Mouse (Mus musculus) left cerebral cortex, postnatal 4 days (tissue): ENCODE results near the gene Tmem129. TPM values are rescaled to one million over a fixed set of nuclear protein-coding genes. Genes with fewer than 3 reads are reported as not detected.
A peak's percentile ranks its signal among the peaks of the same experiment; 100 is the strongest.

Experiments
- DNase-seq: peaks from one replicate; pipeline ENCODE4 v3.0.0-alpha.2; 2022
- intact Hi-C: fragments of 180-260 bp; cut with DNase I; formaldehyde crosslinking; loops from one replicate; pipeline ENCODE4 v1.15.1; 2025
- total RNA-seq, 2 experiments: library from RNA; stranded (reverse); gene quantifications; 2 replicates each; pipeline ENCODE4 v1.2.3; 2021

The Tmem129 gene
- total RNA-seq: 10 to 100 TPM; 15.2 to 17.6 TPM

DNA sequence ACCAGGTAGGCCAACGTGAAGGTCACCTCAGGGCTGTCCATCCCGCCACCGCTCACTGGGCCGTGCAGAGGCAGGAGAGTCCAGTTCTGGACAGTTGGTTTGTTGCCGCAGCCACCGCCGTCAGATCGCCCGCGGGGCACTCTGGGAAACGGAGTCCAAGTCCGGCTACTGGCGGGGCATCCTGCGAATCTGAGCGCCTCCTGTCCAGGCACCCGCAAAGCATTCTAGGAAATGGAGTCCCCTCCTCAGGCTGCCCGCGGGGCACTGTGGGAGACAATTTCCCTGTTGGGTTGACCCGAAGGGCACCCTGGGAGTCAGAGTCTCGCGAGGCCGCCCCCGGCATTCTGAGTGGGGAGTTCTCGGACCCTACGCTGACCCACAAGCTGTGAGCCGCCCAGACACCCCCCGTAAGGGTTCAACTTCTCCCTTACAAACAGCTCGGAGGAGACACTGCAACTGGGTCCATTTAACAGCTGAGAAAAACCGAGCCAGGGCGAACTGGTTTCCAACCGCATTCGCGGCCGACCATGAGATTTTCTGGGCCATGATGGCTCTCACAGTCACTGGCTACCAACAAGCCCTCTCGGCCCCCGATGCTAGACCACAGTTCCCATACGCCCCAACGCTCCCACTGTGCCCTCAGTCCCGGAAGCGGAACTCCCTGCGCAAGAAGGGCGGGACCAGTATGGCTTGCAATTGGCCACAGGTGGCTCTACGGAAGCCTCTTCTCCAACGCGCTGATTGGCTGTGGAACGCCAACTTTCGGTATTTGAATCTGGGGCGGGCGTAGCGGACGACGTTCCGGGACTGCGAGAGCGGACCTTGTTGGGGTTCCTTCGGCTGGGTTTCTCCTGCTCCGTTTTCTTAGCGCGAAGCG, at the start of gene Tmem129, which contains the start of gene Tacc3:
Gene Tmem129, minus strand, starts transcription at position 630 of the 877 bp plus-strand sequence.
Gene Tacc3, plus strand, starts transcription at position 342 of the 877 bp plus-strand sequence.
- peak; percentile 99 for DNase-seq
- intact Hi-C loops: no loop called here

DNA sequence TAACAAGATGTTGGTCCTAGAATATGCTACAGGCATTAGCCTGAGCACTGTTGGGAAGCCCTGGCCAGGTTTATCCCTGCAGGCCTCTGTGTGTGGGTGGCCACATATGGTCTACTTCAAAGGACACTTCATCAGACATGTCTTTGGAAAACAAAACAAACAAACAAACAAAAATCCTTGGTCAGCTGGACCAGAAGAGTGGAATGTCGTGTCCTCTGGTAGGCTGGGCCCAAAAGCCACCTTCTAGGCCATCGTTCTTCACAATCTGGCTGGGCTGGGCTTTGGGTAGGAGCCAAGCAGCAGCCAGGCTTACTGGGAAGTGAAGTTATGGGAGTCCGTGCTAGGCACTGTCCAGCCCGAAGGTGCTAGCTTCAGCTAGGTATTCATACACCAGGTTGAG, 48.9 kb upstream of the Tmem129 start:
- DNase-seq: no peak
- intact Hi-C loops: no loop called here

DNA sequence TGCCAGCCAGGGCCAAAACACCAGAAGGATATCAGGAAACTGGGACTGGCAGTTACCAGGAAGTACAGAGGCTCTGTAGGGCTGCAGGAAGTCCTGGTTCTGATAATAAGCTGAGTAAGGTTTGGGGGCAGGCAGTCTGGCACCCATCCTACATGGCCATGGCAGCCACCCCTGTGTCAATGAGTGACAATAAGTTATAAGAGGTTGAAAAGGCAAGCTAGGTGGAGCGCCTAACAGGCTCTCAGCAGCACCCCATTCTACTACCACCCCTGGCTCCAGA, 48.1 kb upstream of the Tmem129 start:
- no peak for DNase-seq

DNA sequence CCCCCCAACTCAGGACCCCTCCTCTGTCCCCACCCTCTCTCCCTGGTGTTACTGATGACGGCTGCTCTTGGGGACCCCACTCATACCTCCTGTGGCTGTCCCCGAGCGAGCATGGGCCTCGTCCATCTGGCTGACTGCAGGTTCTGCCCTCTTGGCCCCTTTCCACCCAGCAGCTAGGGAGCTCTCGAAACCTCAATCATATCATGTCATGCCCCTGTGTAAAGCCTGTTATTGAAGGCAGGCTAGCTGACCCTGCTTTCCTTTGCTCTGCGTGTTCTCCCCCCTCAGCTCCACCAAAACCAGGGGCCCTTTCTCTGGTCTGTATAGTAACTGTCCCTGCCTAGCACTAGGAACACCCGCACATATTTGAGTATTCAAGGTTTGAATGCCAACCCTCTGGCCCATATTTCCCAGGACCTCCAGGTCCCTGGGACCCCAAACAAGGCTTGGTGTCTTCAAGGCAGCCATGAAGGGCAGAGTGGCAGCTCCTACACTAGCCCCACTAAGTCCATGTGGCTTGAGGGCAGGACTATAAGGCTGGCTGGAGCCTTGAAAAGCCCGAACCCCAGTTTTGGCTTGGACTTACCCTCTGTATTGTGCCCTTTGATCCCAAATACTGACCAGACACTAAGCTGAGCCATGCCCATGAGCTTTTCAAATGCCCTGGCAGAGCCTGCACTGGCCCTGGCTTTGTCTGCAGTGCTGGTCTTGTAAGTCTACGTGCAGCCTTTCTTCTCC, 47.6 kb upstream of the Tmem129 start:
- intact Hi-C loops: no loop called here
- peak; percentile 50 for DNase-seq

More for the DNA sequence above, 48.1 kb upstream of the Tmem129 start:
- intact Hi-C loops: no loop called here

DNA sequence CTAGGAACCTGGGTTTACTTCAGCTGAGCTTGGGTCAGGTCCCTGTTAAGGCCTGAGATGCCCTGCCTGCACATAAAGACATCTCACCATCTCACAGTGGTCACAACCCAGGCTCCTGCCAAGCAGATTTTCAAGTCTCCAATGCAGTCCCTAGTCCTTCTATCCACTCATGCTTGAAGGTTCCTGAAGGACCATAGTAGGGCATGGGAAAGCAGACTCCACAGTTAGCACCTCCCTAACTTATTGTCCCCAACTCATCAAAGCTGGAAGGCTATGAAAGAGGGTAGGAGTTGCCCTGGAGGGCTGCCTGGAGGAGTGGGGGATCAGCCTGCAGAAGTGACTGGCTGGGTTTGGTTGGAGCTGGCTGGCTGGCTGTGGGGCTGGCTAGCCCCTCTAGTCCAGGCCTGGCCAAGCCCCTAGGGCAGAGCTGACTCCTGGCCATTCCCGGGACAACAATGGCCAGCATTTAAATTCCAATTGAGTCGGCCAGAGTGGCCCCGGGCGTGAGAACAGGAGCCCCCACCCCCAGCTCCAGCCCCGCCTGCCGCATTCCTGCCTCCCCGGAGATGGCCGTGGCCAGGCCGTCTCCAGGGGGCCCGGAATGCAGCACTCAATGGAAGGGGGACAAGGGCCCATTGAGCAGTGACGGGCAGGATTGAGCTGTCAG, 46.9 kb upstream of the Tmem129 start:
- intact Hi-C loops: no loop called here
- peak; percentile 69 for DNase-seq

DNA sequence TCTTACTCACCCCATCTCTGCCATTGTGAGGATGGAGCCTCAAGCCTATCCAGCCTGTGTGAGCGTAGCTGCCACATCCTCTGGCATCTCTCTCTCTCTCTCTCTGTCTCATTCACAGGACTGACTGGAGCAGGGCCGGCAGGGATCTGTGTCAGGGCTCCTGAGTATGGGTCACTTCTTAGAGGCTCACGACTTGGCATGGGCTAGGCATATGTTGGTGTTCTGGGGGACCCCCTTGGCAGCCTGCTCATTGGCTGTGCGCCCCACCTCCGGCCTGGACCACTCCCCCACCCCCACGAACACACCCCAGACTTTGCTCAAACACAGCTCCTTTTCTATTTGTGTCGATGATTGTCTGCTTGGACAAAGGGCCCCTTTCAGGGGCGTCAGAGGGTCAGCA, 45.8 kb upstream of the Tmem129 start:
- no peak for DNase-seq
- intact Hi-C loops: no loop called here

DNA sequence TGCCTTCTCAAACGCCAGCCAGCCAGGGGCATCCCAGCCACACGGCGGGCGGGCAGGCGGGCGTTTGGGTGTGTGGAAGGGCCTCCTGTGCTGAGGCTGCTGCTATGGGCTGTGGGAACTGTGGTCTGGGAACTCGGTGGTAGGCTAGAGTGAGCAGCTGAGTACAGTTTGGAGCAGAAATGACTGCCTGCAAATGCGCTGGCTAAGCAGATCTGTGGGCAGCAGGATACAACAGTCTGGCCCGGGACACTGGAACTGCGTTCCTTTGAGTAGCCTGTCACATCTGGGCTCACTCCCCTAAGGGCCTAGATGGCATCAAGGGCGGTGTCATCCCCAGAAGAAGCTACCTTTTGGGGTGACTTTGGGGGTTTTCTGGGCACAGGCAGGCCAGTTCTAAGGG, 43.6 kb upstream of the Tmem129 start:
- DNase-seq: no peak
- intact Hi-C loops: no loop called here

DNA sequence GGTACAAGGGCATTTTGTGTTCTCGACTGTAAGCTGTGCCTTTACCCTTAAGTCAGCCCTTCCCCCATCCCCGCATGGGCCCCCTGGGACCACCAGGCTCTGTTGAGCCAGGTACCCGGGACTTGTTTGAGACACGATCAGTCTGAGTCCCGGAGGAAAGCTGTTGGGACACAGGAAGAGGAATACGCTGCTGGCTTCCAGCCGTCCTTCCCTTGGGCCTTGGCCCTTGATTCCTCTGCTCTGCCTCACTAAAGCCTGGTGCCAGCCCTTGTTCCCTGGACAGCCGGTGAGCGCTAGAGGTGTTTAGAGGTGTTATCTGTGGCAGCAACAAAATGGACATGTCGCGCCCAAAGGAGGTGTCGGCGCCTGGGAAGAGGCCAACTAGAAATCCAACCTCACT, 41.8 kb upstream of the Tmem129 start:
- DNase-seq: no peak
- intact Hi-C loops: no loop called here

DNA sequence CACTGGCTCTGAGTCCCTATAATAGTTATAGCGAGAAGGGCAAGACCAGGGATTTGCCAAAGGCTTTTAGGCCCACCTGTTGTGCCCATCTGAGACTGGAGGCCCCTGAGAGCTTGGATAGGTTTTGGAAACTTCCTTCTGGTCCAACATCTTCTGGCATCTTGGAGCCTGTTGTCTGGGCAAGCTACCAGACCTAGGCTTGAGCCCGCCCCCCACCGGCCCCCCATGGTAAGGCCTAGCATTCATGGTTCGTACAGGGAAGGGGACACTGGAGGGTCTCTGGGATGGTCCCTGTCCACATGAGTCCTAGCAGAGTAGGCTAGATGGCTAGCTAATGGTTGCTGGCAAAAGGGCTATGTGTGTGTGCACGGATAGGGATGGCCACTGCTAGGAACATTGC, 40.5 kb upstream of the Tmem129 start:
- DNase-seq: no peak
- intact Hi-C loops: no loop called here

DNA sequence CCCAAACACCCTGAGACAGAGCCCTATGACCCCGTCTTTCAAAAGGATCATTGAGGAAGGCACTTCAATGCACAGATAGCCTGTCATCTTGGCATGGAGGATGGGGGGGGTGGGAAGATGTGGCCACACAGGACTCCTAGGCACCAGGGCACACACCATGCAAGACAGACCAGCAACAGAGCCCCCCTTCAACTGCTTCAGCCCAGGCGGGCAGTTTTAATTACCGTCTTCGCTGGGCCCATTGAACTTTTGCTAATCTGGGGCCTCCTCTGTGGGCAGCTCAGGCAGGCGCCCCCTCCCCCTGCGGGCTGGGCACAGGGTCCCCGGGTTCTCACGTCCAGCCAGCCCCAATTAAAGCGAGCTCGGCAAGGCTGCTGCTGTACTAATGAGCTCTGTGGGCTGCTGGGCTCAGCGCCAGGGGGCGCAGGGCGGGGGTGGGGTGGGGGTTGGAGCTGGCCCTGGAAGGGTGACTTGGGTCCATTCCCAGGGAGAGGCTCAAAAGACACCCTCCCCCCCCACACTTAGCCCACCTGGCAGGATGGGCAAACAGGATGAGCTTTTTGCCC, 39.8 kb upstream of the Tmem129 start:
- intact Hi-C loops: no loop called here
- DNase-seq: peak; percentile 68

DNA sequence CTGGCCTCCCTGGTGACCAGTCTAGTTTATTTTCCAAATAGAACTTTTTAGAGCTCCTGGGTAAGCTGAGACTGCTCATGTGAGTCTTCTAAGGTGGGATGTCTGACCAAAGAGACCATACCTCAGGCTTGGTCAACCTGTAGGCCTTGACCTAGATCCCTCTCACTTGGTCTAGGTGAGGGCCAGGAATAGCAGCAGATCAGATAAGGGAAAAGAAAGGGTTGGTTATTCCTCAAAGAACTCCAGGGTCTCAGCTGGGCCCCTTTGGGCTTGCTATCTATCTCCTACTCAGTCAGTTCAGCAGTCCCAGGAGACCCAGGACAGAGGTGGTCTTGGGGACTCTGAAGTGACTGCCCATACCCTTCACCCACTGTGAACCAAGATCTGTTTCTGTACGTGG, 39.3 kb upstream of the Tmem129 start:
- intact Hi-C loops: no loop called here
- DNase-seq: no peak

DNA sequence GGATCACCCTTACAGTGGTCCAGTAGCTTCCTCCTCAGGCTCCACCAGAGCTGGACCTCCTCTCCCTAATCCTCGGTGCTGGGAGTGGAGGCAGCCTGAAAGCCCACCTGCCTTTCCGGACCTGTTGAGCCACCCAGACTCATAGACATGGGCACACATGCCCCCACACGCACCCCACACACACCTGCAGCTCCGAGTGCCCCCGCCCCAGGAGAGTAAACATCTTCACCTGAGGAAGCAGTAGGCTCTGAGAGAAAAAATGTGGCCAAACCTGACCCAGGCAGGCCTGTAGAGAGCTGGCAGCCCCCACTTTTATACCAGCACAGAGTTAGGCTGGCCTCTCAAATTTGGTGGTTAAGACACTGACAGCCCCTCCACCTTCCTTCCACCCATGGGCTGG, 38.2 kb upstream of the Tmem129 start:
- intact Hi-C loops: no loop called here
- DNase-seq: no peak

DNA sequence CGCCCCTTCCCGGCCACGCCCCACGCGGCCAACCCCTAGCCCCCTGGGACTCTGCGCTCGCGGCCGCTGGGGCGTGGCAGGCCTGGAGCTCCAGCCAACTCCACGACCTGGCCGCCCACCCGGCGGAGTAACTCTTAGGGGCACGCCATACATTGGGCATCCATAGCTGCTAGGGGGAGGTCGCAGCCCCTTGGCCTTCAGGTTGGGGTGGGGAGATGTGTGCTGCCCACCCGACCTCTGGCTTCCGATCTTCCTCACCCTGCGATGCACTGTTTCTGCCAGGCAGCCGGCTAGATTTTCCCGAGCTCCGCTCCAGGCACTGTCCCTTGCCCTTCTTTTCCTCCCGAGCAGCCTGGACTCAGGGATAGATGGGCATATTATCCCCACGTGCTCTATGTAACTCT, 37.5 kb upstream of the Tmem129 start:
- no peak for DNase-seq
- intact Hi-C loops: no loop called here

DNA sequence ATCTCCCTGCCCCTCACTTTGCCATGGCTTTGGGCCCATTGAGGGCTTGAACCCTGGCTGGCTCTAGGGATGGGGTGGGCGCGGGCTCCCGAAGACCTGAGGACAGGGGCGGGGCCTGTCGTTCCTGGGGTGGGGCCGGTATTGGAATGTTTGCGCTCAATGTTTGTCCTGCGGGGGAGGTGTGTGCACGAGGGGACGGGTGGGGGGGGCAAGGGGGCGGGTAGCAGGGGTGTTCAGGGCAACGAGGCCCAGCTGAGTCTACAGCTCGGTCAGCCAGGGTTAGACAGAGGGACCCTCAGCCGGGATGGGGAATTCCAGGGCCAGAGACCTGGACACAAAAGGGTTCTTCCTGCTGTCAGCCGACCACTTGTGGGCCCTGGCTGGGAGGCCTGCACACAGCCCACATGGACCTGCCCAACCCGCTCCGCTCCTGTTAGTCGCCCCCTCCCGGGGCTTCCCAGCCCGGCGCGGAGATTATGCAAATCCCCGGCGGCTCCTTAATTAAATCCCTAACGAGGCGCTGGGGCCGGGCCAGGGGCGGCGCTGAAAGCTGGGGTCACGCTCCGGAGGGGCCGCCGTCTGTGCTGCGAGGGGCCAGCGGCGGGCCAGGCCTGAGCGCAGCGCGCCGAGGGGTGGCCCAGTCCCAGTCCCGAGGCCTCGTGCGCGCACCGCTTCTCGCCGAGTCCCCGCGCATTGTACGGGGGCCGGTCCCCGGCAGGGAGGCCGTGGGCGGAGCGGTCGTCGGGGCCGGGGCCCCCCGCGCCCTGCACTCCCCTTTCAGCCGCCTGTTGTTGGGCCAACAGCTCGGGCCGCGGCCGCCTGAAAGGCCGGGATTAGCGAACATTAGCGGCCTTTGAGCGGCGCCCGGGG, 36.9 kb upstream of the Tmem129 start:
- peak; percentile 50 for DNase-seq

DNA sequence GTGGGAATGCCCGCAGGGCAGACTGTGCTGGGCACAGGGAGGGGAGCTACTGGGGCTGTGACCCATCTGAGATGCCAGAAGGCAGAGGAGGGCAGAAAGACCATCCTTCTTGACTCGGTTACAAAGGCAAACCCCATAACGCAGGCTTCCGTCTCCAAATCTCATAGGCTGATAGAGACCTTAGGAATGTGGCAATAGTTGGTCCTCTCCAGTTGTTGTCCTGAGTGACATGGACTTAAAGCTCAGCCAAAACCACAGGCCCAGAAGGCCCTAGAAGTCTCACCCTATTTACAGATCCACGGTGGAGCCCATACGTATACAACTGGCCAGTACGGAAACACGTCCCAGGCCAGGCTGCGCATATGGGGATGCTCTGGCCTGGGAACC, 36.2 kb upstream of the Tmem129 start:
- intact Hi-C loops: no loop called here
- no peak for DNase-seq

More for the DNA sequence above, 36.9 kb upstream of the Tmem129 start:
- intact Hi-C loops: no loop called here

DNA sequence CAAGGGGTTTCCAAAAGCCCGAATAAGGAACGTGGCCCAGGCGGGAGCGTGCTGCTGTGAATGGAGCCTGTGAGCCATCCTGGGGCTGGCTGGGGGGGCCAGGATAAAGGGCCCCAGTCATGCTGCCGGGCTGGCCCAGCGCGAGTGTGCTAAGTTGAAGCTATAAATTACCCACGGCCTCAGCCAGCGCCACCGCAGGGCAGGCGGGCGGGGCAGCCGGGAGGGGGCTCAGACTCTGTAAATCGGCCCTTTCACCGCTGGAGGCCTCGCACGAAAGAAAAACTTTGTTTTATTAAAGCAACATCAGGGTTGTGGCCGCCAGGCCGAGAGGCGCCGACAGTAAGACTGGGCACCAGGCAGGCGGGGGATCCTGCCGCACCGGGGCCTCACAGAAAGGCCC, 34.2 kb upstream of the Tmem129 start:
- intact Hi-C loops: no loop called here
- DNase-seq: no peak

DNA sequence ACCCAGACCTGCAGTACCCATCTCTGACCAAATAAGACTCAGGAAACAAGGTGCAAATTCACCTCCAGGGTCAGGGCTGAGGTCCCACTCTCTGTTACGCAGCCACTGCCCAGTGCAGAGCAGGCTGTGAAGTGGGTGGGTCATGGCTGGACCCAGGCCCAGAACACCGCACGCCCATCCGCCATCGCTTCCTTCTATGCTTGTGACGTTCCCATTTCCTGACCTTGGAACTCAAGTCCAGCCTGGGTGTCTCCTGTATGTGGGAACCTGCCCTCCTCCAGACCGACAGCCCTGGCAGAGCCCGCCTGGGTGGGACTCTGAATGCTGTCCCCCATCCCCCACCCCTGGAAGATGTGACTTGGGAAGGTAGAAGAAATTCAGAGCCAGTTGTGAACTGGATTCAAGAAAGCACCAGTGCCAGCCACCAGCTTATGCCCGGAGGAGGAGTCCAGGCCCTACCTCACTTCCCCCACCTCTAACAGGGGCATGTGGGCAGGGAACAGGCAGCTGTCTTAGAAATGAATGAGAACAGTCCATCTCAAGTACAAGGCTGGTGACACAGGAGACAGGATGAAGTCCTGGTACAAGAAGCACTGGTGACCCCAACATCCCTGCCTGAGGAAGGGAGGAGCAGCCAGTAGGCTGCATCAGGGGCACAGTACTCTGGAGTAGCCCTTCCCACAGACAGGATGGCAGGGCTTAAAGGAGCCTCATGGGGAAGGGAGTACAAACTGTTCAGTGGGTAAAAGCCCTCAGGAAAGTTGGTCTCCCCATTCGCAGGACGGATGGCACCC, 31.8 kb upstream of the Tmem129 start:
- intact Hi-C loops: loop anchor here (5.0 kb wide), 1 partner anchor 37 kb away; no protein-coding TSS in a partner anchor
- DNase-seq: no peak

DNA sequence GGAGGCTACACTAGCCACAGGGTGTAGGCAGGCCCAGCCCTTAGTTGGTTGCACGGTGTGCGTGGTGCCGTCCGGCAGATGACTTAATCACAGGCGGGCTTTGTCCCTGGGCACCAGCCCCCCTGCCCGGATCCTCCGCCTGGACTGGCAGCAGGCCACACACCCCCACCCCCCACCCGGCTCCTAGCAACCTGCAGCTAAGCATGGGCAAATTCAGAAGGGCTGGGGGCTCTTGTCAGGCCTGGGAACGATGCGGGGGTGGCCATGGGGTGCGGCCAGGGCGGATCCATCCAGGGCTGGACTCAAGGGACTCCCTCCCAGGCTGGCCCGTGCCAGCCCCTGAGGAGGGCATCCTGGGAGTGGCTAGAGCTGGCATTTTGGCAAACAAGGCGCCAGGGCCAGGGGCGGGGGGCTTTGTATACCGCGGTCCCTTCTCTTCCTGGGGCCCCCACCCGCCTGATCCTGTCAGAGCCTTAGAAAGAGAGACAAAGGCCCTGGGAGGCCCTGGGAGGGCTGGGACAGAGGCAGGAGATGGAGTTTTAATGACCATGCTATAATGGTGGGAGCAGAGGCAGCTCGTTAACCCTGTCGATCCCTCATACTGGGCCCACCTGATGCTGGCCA, 31.1 kb upstream of the Tmem129 start:
- DNase-seq: peak; percentile 65
- intact Hi-C loops: loop anchor here (5.0 kb wide), 1 partner anchor 38 kb away; no protein-coding TSS in a partner anchor
